Mouse (Mus musculus) kidney, postnatal 0 days (tissue): ENCODE results near the gene Tmem51. TPM values are rescaled to one million over a fixed set of nuclear protein-coding genes. Genes with fewer than 3 reads are reported as not detected.
"Not testable (repeated sequence)": the region's sequence is repeated elsewhere in the genome, so short reads cannot be mapped to it uniquely, and the experiment has no call there.

ENCODE experiments used
- ATAC-seq: fragments of 200-750 bp; cut with Nextera tagmentation; replicated peaks from 2 replicates; pipeline ENCODE4 v1.8.0; 2017; ENCODE audit warnings: low read depth, moderate number of reproducible peaks, moderate TSS enrichment, moderate library complexity; ENCODE audit not compliant: low FRiP score
- DNase-seq: peaks from one replicate; pipeline ENCODE4 v3.0.0-alpha.2; 2016; ENCODE audit warnings: low spot score
- H3K27ac ChIP-seq: fragments of 300-500 bp; sonication (generic); 2 replicates; pipeline ENCODE4 v1.5.1; 2014; ENCODE audit warnings: mild to moderate bottlenecking
- H3K27me3 ChIP-seq: fragments of 300-500 bp; sonication (generic); 2 replicates; pipeline ENCODE4 v1.6.1; 2014; ENCODE audit warnings: low read length, mixed read lengths; ENCODE audit not compliant: insufficient read depth
- H3K36me3 ChIP-seq: fragments of 300-500 bp; sonication (generic); 2 replicates; pipeline ENCODE4 v1.6.1; 2014; ENCODE audit warnings: low read length, mixed read lengths; ENCODE audit not compliant: insufficient read depth
- H3K4me1 ChIP-seq: fragments of 300-500 bp; sonication (generic); replicated peaks from 2 replicates; pipeline ENCODE4 v1.6.1; 2014; ENCODE audit warnings: antibody characterized with exemption, low read length, mixed read lengths; ENCODE audit not compliant: insufficient read depth
- H3K4me2 ChIP-seq: fragments of 300-500 bp; sonication (generic); 2 replicates; pipeline ENCODE4 v1.6.1; 2014; ENCODE audit warnings: mild to moderate bottlenecking, low read length, moderate library complexity, mixed read lengths
- H3K4me3 ChIP-seq: fragments of 300-500 bp; sonication (generic); replicated peaks from 2 replicates; pipeline ENCODE4 v1.5.1; 2014; ENCODE audit warnings: low read depth, low read length
- H3K9ac ChIP-seq: fragments of 300-500 bp; sonication (generic); 2 replicates; pipeline ENCODE4 v1.6.1; 2014; ENCODE audit warnings: low read depth, low read length
- H3K9me3 ChIP-seq: fragments of 300-500 bp; sonication (generic); replicated peaks from 2 replicates; pipeline ENCODE4 v1.6.1; 2016; ENCODE audit warnings: low read length, inconsistent platforms, mixed read lengths
- CTCF ChIP-seq: IDR thresholded peaks from 2 replicates; pipeline ENCODE4 v1.5.1; 2016; ENCODE audit warnings: antibody characterized with exemption, low read depth, mild to moderate bottlenecking, moderate library complexity
- WGBS: fragments of 180-500 bp; shearing (Covaris S2); extraction: QIAGEN DNeasy Blood & Tissue Kit; methylation state at CpG from one replicate; pipeline ENCODE4 v1.1.7; 2014; 5-methylcytosine and 5-hydroxymethylcytosine counted together
- polyA plus RNA-seq: library from polyadenylated mRNA; unstranded; fragments of >200 nt; fragmentation: Nextera tagmentation; extraction: Ambion mirVana; gene quantifications from 2 replicates; pipeline ENCODE4 v1.2.1, GENCODE M21; 2015

The Tmem51 gene
- polyA plus RNA-seq, 1 experiment from 2014 or later, result 56.8 TPM

- Histone ChIP-seq H3K36me3 (no peaks in the 10 kb centered on the region), H3K9me3 (no peaks in the 10 kb centered on the region), H3K27me3 (no peaks in the 10 kb centered on the region), H3K4me1 (peaks cover 24% of the 10 kb centered on the region), H3K27ac (peak overlapping the region; percentile 68), H3K4me3 (no peak overlapping the region), H3K9ac (no peak overlapping the region), H3K4me2 (no peak overlapping the region)
- ATAC-seq (peak; percentile 78), DNase-seq (no peak)
- 44% methylated on average over 21 of the region's 22 CpGs for WGBS
- no peak for TF ChIP-seq CTCF
Observed at GRCm38 (mm10) chr4:142052391-142053132, 31.5 kb downstream of the Tmem51 start.

- not testable (repeated sequence) for ATAC-seq, H3K4me3 ChIP-seq, DNase-seq, H3K9me3 ChIP-seq, H3K4me2 ChIP-seq, H3K36me3 ChIP-seq, H3K27me3 ChIP-seq, H3K9ac ChIP-seq
- 69% methylated on average over 6 of the region's 6 CpGs for WGBS
- peak overlapping the region; percentile 31; the same call in 1 of the 2 replicates for H3K27ac ChIP-seq
- H3K4me1 ChIP-seq, result peaks cover 26% of the 10 kb centered on the region
Observed at GRCm38 (mm10) chr4:142051883-142052282, 32.2 kb downstream of the Tmem51 start.

GRCm38 (mm10) chr4:142049963-142050362 is 34.1 kb downstream of the Tmem51 start:
- ATAC-seq, result no peak
- Histone ChIP-seq H3K27ac (no peak overlapping the region), H3K4me3 (no peak overlapping the region)

GRCm38 (mm10) chr4:142048391-142048790 is 35.7 kb downstream of the Tmem51 start:
- H3K9me3 ChIP-seq, result no peaks in the 10 kb centered on the region
- ATAC-seq (no peak), DNase-seq (no peak)
- H3K27me3 ChIP-seq, result no peaks in the 10 kb centered on the region
- H3K36me3 ChIP-seq, result no peaks in the 10 kb centered on the region
- H3K4me2 ChIP-seq, result no peak overlapping the region
- H3K9ac ChIP-seq, result no peak overlapping the region
- H3K4me1 ChIP-seq, result peaks cover 34% of the 10 kb centered on the region
- 46% methylated on average over 8 of the region's 8 CpGs for WGBS
- H3K27ac ChIP-seq, result peak overlapping the region; percentile 80; the same call in 1 of the 2 replicates
- no peak for TF ChIP-seq CTCF
- no peak overlapping the region for H3K4me3 ChIP-seq

More at GRCm38 (mm10) chr4:142049963-142050362, 34.1 kb downstream of the Tmem51 start:
- no peak overlapping the region for H3K4me2 ChIP-seq
- WGBS, result 96% methylated on average over 5 of the region's 5 CpGs
- peak; percentile 15; the same call in 1 of the 2 replicates for TF ChIP-seq CTCF
- H3K27me3 ChIP-seq, result no peaks in the 10 kb centered on the region
- no peak overlapping the region for H3K9ac ChIP-seq
- no peak for DNase-seq
- no peaks in the 10 kb centered on the region for H3K36me3 ChIP-seq
- peaks cover 28% of the 10 kb centered on the region for H3K4me1 ChIP-seq
- H3K9me3 ChIP-seq, result no peaks in the 10 kb centered on the region

- Histone ChIP-seq H3K27me3 (no peaks in the 10 kb centered on the region), H3K4me2 (no peak overlapping the region), H3K36me3 (no peaks in the 10 kb centered on the region), H3K9me3 (no peaks in the 10 kb centered on the region), H3K4me3 (no peak overlapping the region), H3K4me1 (peaks cover 39% of the 10 kb centered on the region), H3K27ac (peak overlapping the region; percentile 80), H3K9ac (no peak overlapping the region)
- TF ChIP-seq CTCF, result no peak
- 69% methylated on average over 5 of the region's 5 CpGs for WGBS
- peak; percentile 68 for ATAC-seq
- peak; percentile 46 for DNase-seq
Observed at GRCm38 (mm10) chr4:142047005-142047404, 37.1 kb downstream of the Tmem51 start.

- no peaks in the 10 kb centered on the region for H3K36me3 ChIP-seq
- no peak overlapping the region for H3K4me3 ChIP-seq
- H3K27me3 ChIP-seq, result no peaks in the 10 kb centered on the region
- TF ChIP-seq CTCF, result no peak
- H3K4me1 ChIP-seq, result peaks cover 43% of the 10 kb centered on the region
- ATAC-seq (no peak), DNase-seq (no peak)
- H3K27ac ChIP-seq, result peak overlapping the region; percentile 72
- no peak overlapping the region for H3K4me2 ChIP-seq
- H3K9me3 ChIP-seq, result no peaks in the 10 kb centered on the region
- 43% methylated on average over 7 of the region's 7 CpGs for WGBS
- H3K9ac ChIP-seq, result no peak overlapping the region
Observed at GRCm38 (mm10) chr4:142046496-142046895, 37.6 kb downstream of the Tmem51 start.
